Mouse (Mus musculus): ENCODE data around the gene Gjb3. TPM values are rescaled to one million over a fixed set of nuclear protein-coding genes. Genes with fewer than 3 reads are reported as not detected.

Gene Gjb3
- polyA plus RNA-seq (2015; fragmentation: Nextera tagmentation; extraction: Ambion mirVana): 0.59 TPM in 1 of 2 replicates, not detected in the other

DNA sequence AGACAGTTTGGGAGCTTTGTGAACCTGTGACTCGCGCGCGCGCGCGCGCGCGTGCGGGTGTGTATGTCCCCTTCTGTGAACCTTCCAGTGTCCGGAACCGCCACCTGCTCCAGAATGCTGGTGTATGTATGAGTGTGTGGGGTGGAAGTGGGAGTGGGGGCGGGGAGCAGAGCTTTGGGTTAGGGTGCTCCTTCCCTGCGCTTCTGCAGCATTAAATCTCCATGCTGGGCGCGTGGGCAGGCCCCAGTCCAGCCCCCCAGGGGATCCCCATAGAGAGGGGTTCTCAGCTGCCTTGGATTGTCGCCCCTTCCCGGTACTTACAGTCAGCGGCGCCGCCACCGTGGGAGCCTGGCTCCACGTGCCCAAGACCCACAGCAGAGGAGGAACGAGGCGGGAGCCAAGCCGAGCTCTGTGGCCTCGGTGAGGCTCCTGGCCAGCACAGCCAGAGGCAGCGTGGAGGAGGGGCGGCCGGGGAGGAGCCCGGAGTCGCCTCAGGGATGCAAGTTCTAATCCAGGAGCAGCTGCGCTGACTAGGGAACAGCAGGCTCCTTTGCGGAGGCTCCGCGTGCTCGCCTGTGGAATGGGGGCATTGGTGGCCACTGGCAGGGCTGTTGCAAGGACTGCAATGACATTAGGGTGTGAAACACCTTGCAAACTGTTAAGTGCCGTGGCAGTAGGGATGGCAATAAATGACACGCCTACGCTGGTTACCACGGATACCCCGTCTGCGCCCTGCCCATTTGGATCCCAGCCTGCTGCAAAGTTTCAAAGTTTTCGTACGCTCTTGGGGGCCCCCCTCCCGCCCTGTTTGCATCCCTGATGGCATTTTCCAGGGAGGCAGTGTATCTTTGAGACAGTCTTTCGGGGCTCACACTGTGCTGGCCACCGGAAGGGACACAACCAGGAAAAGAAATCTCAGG is at the start of gene Gjb3:
TSS of gene Gjb3 (minus strand) at position 664 of the 920 bp plus-strand sequence.
- Histone ChIP-seq H3K4me1 (peaks cover 15% of the 10 kb centered on the region), H3K9me3 (replicated peaks) (no peaks in the 10 kb centered on the region), H3K4me2 (peak within 1 kb of the TSS; percentile 58), H3K27me3 (replicated peaks) (peaks cover 62% of the 10 kb centered on the region), H3K4me3 (replicated peaks) (peak within 1 kb of the TSS; percentile 29), H3K9ac (replicated peaks) (no peak within 1 kb of the TSS; the same call in 1 of the 2 replicates), H3K36me3 (no peaks in the 10 kb centered on the region), H3K27ac (replicated peaks) (no peak within 1 kb of the TSS)
- WGBS: 1% methylated on average over 49 of the region's 49 CpGs
- ATAC-seq (ENCODE audit: low FRiP score): peak; percentile 47; the same call in 1 of the 2 replicates

DNA sequence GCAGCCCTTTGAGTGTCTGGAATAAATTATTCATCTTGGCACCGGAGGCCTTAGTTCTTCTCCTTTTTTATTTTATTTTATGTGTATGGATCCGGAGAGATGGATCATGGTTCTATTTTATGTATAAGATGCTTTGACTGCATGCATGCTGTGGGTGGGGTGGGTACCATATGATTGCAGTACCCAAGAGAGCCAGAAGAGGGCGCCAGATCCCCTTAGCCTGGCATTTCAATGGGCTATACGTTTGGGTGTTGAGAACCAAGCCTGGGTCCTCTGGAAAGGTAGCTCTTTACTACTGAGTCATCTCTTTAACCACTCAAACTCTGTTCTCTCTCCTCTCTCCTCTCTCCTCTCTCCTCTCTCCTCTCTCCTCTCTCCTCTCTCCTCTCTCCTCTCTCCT is 46.7 kb upstream of the Gjb3 start:
- H3K27me3 ChIP-seq (replicated peaks): no peaks in the 10 kb centered on the region
- WGBS: 43% methylated on average over 4 of the region's 4 CpGs

DNA sequence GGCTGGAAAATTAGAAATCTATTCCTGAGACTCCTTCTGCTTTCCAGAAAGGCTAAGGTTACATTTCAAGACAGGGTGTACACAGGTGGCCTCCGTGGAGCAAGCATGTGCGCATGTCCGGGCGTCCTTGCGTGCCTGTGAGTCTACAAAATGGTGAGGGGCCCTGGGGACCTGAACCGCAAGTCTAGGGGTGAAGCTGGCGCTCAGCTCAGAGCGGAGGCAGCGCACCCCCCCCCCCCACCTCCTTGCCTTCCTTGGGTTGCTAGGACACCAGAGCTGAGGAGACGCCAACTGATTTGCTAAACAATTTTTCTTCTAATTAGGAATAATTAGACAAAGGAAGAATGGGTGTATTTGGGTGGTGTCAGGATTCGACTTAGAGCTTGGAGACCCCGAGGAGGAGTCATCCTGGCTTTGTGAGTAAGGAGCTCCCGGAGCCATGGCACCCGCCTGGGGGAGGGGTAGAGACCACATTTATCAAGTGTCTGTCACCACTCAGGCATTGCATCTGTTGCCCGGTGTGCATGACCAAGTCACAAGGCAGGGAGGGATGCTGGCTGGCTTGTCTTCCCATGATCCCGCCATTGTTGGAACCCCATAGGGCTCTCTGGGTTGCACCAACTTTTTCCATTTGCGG is 45.0 kb upstream of the Gjb3 start:
- peaks cover 10% of the 10 kb centered on the region; the same call in 1 of the 2 replicates for H3K4me1 ChIP-seq
- no peak overlapping the region for H3K9ac ChIP-seq (replicated peaks)
- ATAC-seq (ENCODE audit: low FRiP score): no peak
- 54% methylated on average over 17 of the region's 17 CpGs for WGBS
- H3K4me2 ChIP-seq: 0 out of 2 replicates have a peak overlapping the region, but pooled peaks have one; percentile 2
- H3K27ac ChIP-seq (replicated peaks): no peak overlapping the region
- H3K36me3 ChIP-seq: no peaks in the 10 kb centered on the region
- H3K4me3 ChIP-seq (replicated peaks): no peak overlapping the region
- H3K27me3 ChIP-seq (replicated peaks): 0 out of 2 replicates have a peak, but pooled peaks cover 5% of the 10 kb centered on the region
- H3K9me3 ChIP-seq (replicated peaks): no peaks in the 10 kb centered on the region

More for the DNA sequence above, 46.7 kb upstream of the Gjb3 start:
- H3K4me1 ChIP-seq: peaks cover 10% of the 10 kb centered on the region; the same call in 1 of the 2 replicates
- ATAC-seq (ENCODE audit: low FRiP score): no peak
- no peaks in the 10 kb centered on the region for H3K36me3 ChIP-seq
- no peak overlapping the region for H3K4me2 ChIP-seq
- no peak overlapping the region for H3K4me3 ChIP-seq (replicated peaks)
- H3K9me3 ChIP-seq (replicated peaks): no peaks in the 10 kb centered on the region
- no peak overlapping the region for H3K27ac ChIP-seq (replicated peaks)
- no peak overlapping the region for H3K9ac ChIP-seq (replicated peaks)

DNA sequence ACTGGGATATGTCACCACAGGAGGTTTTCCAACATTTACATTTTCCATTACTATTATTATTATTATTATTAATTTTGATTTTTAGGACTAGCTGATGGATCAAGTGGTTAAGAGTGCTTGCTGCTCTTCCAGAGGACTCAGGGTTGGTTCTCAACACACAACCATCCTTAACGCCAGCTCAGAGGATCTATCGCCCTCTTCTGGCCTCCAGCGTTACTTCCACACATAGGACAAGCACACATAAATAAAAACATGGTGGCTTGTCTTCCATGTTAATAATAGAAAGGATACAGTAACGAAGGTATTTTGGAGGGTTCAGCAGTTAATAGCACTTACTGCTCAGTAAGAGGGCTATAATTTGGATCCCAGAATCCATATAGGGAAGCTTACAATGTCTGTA is 44.0 kb upstream of the Gjb3 start:
- Histone ChIP-seq H3K4me1 (peaks cover 10% of the 10 kb centered on the region; the same call in 1 of the 2 replicates), H3K4me3 (replicated peaks) (no peak overlapping the region), H3K27ac (replicated peaks) (no peak overlapping the region), H3K9me3 (replicated peaks) (no peaks in the 10 kb centered on the region), H3K4me2 (no peak overlapping the region), H3K36me3 (no peaks in the 10 kb centered on the region), H3K9ac (replicated peaks) (no peak overlapping the region), H3K27me3 (replicated peaks) (0 out of 2 replicates have a peak, but pooled peaks cover 5% of the 10 kb centered on the region)
- WGBS: 83% methylated on average over 4 of the region's 4 CpGs
- no peak for ATAC-seq (ENCODE audit: low FRiP score)

DNA sequence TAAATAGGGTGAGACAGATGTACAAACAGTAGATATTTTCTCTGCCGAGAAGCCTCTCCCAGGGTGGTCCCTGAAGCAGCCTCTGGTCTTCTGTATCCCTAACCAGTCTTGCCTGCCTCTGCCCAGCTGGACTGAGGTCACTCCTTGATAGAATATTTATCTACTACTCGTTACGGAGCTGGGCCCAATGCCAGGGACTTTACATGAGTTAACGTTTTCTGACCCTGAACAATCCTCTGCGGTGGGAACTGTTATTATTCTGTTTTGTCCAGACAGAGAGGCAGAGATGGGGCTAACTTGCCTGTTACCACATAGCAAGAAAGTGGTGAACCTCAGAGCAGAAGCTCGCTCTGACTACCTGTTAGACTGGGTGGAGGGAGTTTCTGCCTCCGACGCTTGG is 42.8 kb upstream of the Gjb3 start:
- H3K27ac ChIP-seq (replicated peaks): no peak overlapping the region
- H3K27me3 ChIP-seq (replicated peaks): 0 out of 2 replicates have a peak, but pooled peaks cover 5% of the 10 kb centered on the region
- no peak for ATAC-seq (ENCODE audit: low FRiP score)
- WGBS: 50% methylated on average over 8 of the region's 8 CpGs
- H3K4me3 ChIP-seq (replicated peaks): no peak overlapping the region
- H3K36me3 ChIP-seq: no peaks in the 10 kb centered on the region
- peaks cover 17% of the 10 kb centered on the region; the same call in 1 of the 2 replicates for H3K4me1 ChIP-seq
- H3K4me2 ChIP-seq: no peak overlapping the region
- H3K9ac ChIP-seq (replicated peaks): no peak overlapping the region
- H3K9me3 ChIP-seq (replicated peaks): no peaks in the 10 kb centered on the region

DNA sequence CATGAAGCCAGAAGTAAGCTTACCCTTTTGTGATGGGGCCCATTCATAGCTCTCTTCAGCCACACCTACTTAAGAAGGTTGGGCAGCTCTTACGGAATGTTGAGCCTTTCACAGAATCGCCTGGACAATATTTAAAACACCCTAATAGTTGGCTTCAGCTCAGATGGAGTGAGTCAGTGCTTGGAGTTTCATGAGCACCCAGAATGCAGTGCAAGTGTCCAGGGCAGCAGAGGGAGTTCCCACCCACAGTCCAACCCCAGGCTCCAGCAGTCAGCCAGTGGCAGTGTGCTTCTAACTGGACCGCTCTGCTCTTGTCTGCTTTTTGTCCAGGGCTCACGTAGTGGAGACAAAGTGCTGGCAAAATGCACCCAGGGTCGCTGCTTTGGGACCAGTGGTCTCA is 40.9 kb upstream of the Gjb3 start:
- no peaks in the 10 kb centered on the region for H3K9me3 ChIP-seq (replicated peaks)
- H3K27ac ChIP-seq (replicated peaks): no peak overlapping the region
- no peak overlapping the region for H3K4me2 ChIP-seq
- H3K4me3 ChIP-seq (replicated peaks): no peak overlapping the region
- 0 out of 2 replicates have a peak, but pooled peaks cover 5% of the 10 kb centered on the region for H3K27me3 ChIP-seq (replicated peaks)
- no peaks in the 10 kb centered on the region for H3K36me3 ChIP-seq
- H3K4me1 ChIP-seq: peaks cover 18% of the 10 kb centered on the region; the same call in 1 of the 2 replicates
- WGBS: 77% methylated on average over 5 of the region's 5 CpGs
- no peak for ATAC-seq (ENCODE audit: low FRiP score)
- no peak overlapping the region for H3K9ac ChIP-seq (replicated peaks)

DNA sequence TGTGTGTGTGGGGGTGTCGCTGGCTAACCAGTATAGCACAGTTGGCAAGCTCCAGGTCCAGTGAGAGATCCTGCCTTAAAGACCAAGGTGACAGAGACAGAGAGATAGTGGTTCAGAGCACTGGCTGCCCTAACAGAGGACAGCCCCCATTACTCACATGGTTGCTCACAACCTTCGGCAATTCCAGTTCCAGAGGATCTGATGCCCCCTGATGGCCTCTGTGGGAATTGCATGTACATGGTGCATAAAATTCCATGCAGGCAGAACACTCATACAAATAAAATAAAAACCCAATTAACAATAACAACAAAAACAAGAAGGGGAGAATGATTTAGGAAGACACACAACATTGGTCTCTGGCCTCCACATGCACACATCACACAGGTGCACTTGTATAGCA is 39.8 kb upstream of the Gjb3 start:
- Histone ChIP-seq H3K4me2 (no peak overlapping the region), H3K4me1 (peaks cover 18% of the 10 kb centered on the region; the same call in 1 of the 2 replicates), H3K27ac (replicated peaks) (no peak overlapping the region), H3K9ac (replicated peaks) (no peak overlapping the region), H3K36me3 (no peaks in the 10 kb centered on the region), H3K4me3 (replicated peaks) (no peak overlapping the region), H3K27me3 (replicated peaks) (0 out of 2 replicates have a peak, but pooled peaks cover 5% of the 10 kb centered on the region), H3K9me3 (replicated peaks) (no peaks in the 10 kb centered on the region)
- ATAC-seq (ENCODE audit: low FRiP score): no peak
- 45% methylated on average over 2 of the region's 2 CpGs for WGBS

DNA sequence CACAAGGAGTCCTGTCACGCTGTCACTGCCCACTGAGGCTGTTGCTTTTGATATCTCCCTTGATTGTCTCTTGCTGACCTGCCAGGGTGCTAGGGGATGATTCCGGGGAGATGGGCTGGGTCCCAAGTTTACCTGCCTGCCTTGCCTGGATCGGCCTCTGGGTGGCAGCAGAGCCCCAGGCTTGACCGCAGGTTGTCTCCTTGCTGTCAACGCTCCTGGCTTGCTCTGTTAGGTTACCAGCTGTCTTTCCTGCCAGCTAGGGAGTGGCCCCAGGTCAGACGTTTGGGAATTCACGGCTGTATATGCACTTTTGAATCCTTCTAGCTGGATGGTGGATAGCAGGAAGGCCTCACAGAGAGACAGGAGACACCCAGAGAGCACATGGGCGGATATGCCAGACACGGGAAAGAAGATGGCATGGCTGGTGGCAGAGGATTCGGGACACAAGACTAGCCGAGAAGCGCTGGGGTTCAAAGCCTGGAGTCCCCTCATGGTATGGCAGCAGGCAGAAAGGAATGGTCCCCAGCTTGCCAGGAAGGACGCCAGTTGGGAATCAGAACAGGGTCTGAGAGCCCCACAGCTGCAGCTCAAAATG is 37.8 kb upstream of the Gjb3 start:
- no peaks in the 10 kb centered on the region for H3K9me3 ChIP-seq (replicated peaks)
- ATAC-seq (ENCODE audit: low FRiP score): 0 out of 2 replicates have a peak, but pooled peaks have one; percentile 55
- no peak overlapping the region for H3K27ac ChIP-seq (replicated peaks)
- H3K4me1 ChIP-seq: peaks cover 14% of the 10 kb centered on the region; the same call in 1 of the 2 replicates
- 0 out of 2 replicates have a peak, but pooled peaks cover 5% of the 10 kb centered on the region for H3K27me3 ChIP-seq (replicated peaks)
- no peaks in the 10 kb centered on the region for H3K36me3 ChIP-seq
- WGBS: 32% methylated on average over 13 of the region's 13 CpGs
- no peak overlapping the region for H3K4me3 ChIP-seq (replicated peaks)
- no peak overlapping the region for H3K4me2 ChIP-seq
- H3K9ac ChIP-seq (replicated peaks): no peak overlapping the region

DNA sequence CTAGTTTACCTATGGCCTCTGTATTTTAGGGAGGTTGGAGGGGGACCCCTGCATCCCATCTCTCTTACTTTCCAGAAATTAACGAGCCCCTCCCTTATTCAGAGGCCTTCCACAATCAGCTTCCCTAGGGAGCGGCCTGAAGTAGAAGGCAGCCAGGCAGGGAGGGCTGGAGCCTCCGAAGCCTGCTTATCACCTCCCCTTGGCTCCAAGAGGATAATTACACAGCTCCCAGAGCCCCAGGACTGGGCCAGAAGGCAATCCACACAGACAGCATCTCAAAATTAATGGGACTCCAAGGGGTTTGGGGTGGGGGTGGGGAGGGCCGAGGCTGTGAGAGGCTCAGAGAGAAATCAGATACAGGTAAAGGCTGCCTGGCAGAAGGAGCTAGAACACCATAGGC is 35.2 kb upstream of the Gjb3 start:
- Histone ChIP-seq H3K27ac (replicated peaks) (no peak overlapping the region), H3K9ac (replicated peaks) (0 out of 2 replicates have a peak overlapping the region, but pooled peaks have one; percentile 14), H3K27me3 (replicated peaks) (no peaks in the 10 kb centered on the region), H3K36me3 (no peaks in the 10 kb centered on the region), H3K4me3 (replicated peaks) (no peak overlapping the region), H3K9me3 (replicated peaks) (no peaks in the 10 kb centered on the region), H3K4me1 (peaks cover 14% of the 10 kb centered on the region; the same call in 1 of the 2 replicates), H3K4me2 (no peak overlapping the region)
- 13% methylated on average over 4 of the region's 4 CpGs for WGBS
- ATAC-seq (ENCODE audit: low FRiP score): no peak

DNA sequence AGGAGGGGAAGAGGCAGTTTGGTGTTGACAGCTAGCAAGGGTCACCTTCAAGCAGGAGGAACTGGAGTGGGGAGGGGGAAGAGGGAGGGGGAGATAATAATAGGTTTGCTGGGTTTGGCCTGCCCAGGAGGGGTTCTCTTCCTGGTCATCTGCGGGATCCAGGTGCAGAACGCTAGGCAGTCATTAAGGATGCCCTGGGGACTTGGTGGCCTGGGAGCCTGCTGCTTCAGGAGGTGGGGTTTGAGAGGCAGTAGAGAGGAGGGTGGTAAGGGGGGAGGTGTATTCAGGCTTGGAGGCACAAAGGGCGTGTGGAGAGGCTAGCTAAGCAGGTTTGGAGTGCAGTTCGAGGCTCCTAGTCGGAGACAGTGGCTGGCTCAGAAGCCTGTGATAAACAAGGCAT is 34.8 kb upstream of the Gjb3 start:
- no peak overlapping the region for H3K4me3 ChIP-seq (replicated peaks)
- H3K9me3 ChIP-seq (replicated peaks): no peaks in the 10 kb centered on the region
- WGBS: 24% methylated on average over 5 of the region's 5 CpGs
- ATAC-seq (ENCODE audit: low FRiP score): no peak
- 0 out of 2 replicates have a peak overlapping the region, but pooled peaks have one; percentile 14 for H3K9ac ChIP-seq (replicated peaks)
- no peaks in the 10 kb centered on the region for H3K27me3 ChIP-seq (replicated peaks)
- no peak overlapping the region for H3K4me2 ChIP-seq
- H3K27ac ChIP-seq (replicated peaks): no peak overlapping the region
- H3K36me3 ChIP-seq: no peaks in the 10 kb centered on the region
- peaks cover 14% of the 10 kb centered on the region; the same call in 1 of the 2 replicates for H3K4me1 ChIP-seq

DNA sequence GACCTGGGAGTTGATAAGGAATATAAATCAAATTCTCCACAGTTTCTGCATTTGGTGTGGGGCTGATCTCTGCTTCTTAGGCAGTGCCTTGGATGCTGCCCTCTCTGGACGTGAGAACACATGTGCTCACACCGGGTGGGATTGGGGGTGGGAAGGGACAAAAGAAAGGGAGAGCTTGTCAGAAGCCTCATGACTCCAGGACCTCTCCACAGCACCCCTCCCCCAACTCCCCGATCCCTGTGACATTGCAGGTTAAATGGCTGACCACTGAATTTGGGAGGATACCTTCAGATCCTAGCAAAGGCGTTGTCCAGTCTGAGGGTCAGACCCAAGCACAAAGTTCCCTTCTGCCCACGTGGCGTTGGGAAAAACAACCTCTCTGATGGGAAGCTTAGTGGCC is 33.8 kb upstream of the Gjb3 start:
- Histone ChIP-seq H3K4me2 (no peak overlapping the region), H3K9me3 (replicated peaks) (no peaks in the 10 kb centered on the region), H3K36me3 (no peaks in the 10 kb centered on the region), H3K4me3 (replicated peaks) (no peak overlapping the region), H3K9ac (replicated peaks) (no peak overlapping the region), H3K27ac (replicated peaks) (no peak overlapping the region), H3K4me1 (peaks cover 14% of the 10 kb centered on the region; the same call in 1 of the 2 replicates), H3K27me3 (replicated peaks) (no peaks in the 10 kb centered on the region)
- no peak for ATAC-seq (ENCODE audit: low FRiP score)
- 67% methylated on average over 6 of the region's 6 CpGs for WGBS

All from neural tube, embryonic 15.5 days (tissue).